Mouse (Mus musculus): ENCODE data around the gene P3h1.

Gene P3h1

GRCm38 (mm10) chr4:119232410-119233255, at the start of gene P3h1, which contains the start of gene AU022252:
P3h1 (plus strand) TSS chr4:119232915.
AU022252 (minus strand) TSS chr4:119232712.
- peak; percentile 99 for DNase-seq

- DNase-seq, result no peak
These were observed 49.2 kb upstream of the P3h1 start for GRCm38 (mm10) chr4:119183525-119183924.

GRCm38 (mm10) chr4:119185771-119186170, 46.9 kb upstream of the P3h1 start:
- no peak for DNase-seq

GRCm38 (mm10) chr4:119188060-119188785, 44.5 kb upstream of the P3h1 start:
- DNase-seq, result no peak

GRCm38 (mm10) chr4:119189392-119189791, 43.3 kb upstream of the P3h1 start:
- no peak for DNase-seq

GRCm38 (mm10) chr4:119189864-119190263, 42.9 kb upstream of the P3h1 start, which contains the start of gene Ermap:
Ermap (minus strand) TSS chr4:119190011.
- no peak for DNase-seq

GRCm38 (mm10) chr4:119190618-119191017, 42.1 kb upstream of the P3h1 start:
- no peak for DNase-seq

- DNase-seq, result no peak
These were observed 41.4 kb upstream of the P3h1 start for GRCm38 (mm10) chr4:119191273-119191672.

- no peak for DNase-seq
These were observed 40.0 kb upstream of the P3h1 start for GRCm38 (mm10) chr4:119192757-119193156.

GRCm38 (mm10) chr4:119194909-119195581, 37.7 kb upstream of the P3h1 start, which contains the start of gene Svbp:
Svbp (plus strand) TSS chr4:119195306.
- peak; percentile 96 for DNase-seq

- no peak for DNase-seq
These were observed 37.0 kb upstream of the P3h1 start for GRCm38 (mm10) chr4:119195582-119196320.

- no peak for DNase-seq
These were observed 34.6 kb upstream of the P3h1 start for GRCm38 (mm10) chr4:119198105-119198504.

- peak; percentile 82 for DNase-seq
These were observed 28.0 kb upstream of the P3h1 start for GRCm38 (mm10) chr4:119204672-119205071.

GRCm38 (mm10) chr4:119216667-119217066, 16.0 kb upstream of the P3h1 start:
- no peak for DNase-seq

- peak; percentile 23 for DNase-seq
These were observed 14.5 kb upstream of the P3h1 start, which contains the start of gene Tmem269 for GRCm38 (mm10) chr4:119218169-119218568. Tmem269 (minus strand) TSS chr4:119218217.

GRCm38 (mm10) chr4:119223696-119224095, 9.0 kb upstream of the P3h1 start:
- DNase-seq, result peak; percentile 53

GRCm38 (mm10) chr4:119224534-119224933, 8.2 kb upstream of the P3h1 start:
- DNase-seq, result no peak

GRCm38 (mm10) chr4:119225719-119226118, 7.0 kb upstream of the P3h1 start:
- no peak for DNase-seq

GRCm38 (mm10) chr4:119226751-119227150, 6.0 kb upstream of the P3h1 start:
- no peak for DNase-seq

GRCm38 (mm10) chr4:119233256-119233901, 664 bp downstream of the P3h1 start:
- no peak for DNase-seq

GRCm38 (mm10) chr4:119234348-119234747, 1.6 kb downstream of the P3h1 start:
- DNase-seq, result no peak

GRCm38 (mm10) chr4:119238661-119239060, 5.9 kb downstream of the P3h1 start:
- DNase-seq, result no peak

Measured in thymus, postnatal 4 days (tissue).